Mouse (Mus musculus) frontal cortex, adult 2 months (tissue): ENCODE data around the gene Polm. TPM values are rescaled to one million over a fixed set of nuclear protein-coding genes. Genes with fewer than 3 reads are reported as not detected.
A peak's percentile ranks its signal among the peaks of the same experiment; 100 is the strongest.
"Not testable (repeated sequence)": the region's sequence is repeated elsewhere in the genome, so short reads cannot be mapped to it uniquely, and the experiment has no call there.

Source experiments
- DNase-seq, 2 experiments: peaks; one replicate each; pipeline ENCODE4 v3.0.0; 2022; ENCODE audit warnings: low spot score in 1 of 2; ENCODE audit errors: extremely low spot score in 1 of 2
- polyA plus RNA-seq: library from polyadenylated mRNA; depleted of rRNA; stranded (reverse); fragments of >200 nt; gene quantifications from 2 replicates; pipeline ENCODE4 v1.2.3, GENCODE M21; 2012

Gene Polm
- polyA plus RNA-seq, 1 experiment, result 15.9 TPM

- DNase-seq, result not testable (repeated sequence)
Measured at GRCm38 (mm10) chr11:5809487-5809886, 28.3 kb downstream of the Polm start.

GRCm38 (mm10) chr11:5807956-5808355 is 29.9 kb downstream of the Polm start:
- DNase-seq, result no peak

GRCm38 (mm10) chr11:5805711-5806110 is 32.1 kb downstream of the Polm start:
- no peak for DNase-seq

- no peak for DNase-seq
Measured at GRCm38 (mm10) chr11:5804174-5804573, 33.6 kb downstream of the Polm start.

DNA sequence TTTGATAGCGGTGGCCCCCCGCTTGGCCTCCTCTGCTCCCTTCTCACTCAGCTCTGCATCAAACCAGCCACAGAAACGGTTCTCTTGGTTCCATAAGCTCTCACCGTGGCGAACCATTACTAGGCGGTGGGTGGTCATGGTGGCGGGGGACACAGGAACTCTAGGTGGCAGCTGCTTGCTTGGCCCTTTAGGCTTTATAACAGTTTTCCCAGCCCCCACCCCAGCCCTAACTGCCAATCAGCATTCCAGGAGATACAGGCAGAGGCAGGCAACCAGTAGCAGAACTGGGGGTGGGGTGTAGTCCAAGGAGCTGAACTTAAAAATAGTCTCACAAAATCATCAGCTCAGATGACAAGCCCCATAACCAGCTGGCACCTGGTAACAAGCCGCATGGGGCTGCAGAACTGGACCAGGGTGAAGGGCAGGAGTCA is 34.2 kb downstream of the Polm start, which contains the start of gene Pgam2:
Gene Pgam2 (minus strand): TSS at position 183 of the 431 bp plus-strand sequence.
- peak in 1 of 2 experiments; percentile 44 for DNase-seq

DNA sequence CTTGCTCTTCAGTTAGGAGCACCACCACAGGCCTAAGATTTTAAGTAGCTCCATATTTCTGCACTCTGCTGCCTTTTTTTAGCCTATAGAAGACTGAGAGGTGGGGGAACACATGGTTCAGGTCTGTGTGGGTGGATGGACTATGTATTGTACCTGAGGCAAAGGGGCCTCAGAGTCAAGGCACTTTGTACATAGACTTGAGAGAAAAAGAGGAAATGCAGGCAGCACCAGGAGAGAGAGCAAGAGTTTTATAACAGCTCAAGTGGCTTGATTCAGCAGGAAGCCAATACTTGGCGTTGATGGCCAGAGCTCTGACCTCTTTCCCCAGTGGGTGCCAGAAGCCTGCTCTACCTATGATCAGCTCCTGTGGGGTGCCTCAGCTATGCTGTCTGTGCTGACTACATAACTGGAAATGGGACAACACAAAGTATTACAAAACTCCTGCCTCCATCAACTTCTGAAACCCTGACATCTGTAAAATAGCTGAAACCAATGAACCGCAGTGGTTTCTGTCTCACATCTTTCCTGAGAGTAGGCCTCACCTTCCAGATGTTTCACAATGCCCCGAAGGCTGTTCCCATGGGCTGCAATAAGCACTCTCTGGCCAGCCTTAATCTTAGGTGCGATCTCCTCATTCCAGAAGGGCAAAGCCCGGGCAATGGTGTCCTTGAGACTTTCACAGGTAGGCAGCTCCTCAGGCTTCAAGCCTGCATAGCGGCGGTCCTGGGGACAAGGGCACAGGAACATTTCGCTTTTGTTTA is 35.2 kb downstream of the Polm start:
- no peak for DNase-seq

GRCm38 (mm10) chr11:5802005-5802404 is 35.8 kb downstream of the Polm start:
- DNase-seq, result no peak

DNA sequence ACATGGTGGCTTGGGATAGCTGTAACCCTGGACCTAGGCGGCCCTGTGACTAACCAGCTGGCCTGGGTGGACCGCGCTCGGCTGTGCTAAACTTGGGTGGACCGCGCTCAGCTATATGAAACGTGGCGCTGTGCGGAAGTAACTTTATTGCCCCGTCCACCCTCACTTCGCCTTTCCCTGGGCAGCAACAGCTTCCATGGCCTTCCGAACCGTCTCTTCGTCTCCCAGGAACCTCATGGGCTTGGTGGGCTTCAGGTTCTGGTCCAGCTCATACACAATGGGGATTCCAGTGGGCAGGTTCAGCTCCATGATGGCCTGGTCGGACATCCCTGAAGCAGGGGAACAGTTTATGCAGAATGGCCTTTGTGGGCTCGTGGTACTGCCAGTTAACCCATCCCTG is 36.3 kb downstream of the Polm start:
- DNase-seq, result no peak

- no peak for DNase-seq
Measured at GRCm38 (mm10) chr11:5799621-5800490, 38.0 kb downstream of the Polm start.

- no peak for DNase-seq
Measured at GRCm38 (mm10) chr11:5797928-5798327, 39.9 kb downstream of the Polm start.

DNA sequence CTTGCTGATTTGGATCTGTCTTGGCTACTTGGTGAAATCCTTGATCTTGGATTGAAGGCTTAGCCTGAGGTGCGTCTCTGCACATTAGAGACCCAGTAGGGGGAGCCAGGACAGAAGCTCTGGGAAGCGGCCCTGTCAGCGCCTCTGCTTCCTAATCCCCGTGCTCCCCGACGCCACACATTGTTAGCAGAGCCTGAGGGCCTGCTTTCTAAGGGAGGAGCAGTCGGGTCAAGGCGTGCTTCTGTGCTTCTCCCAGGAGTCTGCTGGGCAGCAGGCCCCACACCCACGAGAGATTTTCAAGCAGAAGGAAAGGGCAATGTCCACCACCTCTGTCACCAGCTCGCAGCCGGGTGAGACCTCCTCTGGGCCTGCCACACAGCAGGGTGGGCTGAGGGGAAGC is 40.4 kb downstream of the Polm start:
- no peak for DNase-seq

DNA sequence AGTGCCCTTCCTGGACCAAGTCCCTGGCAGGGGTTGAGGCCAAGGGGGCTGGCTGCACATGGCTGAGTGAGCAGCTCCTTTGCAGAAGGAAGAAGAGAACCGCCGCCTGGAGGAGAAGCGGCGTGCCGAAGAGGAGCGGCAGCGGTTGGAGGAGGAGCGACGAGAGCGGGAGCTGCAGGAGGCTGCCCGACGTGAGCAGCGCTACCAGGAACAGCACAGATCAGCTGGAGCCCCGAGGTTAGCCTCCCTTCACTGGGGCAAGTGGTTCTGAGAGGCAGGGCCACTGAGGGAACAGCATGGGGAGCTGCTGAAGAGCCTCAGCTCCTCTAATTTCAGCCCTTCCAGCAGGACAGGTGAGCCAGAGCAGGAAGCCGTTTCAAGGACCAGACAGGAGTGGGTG is 40.9 kb downstream of the Polm start:
- no peak for DNase-seq

- peak; percentile 39 to 62 for DNase-seq
Measured at GRCm38 (mm10) chr11:5795706-5796105, 42.1 kb downstream of the Polm start.

- DNase-seq, result no peak
Measured at GRCm38 (mm10) chr11:5795290-5795689, 42.5 kb downstream of the Polm start.

DNA sequence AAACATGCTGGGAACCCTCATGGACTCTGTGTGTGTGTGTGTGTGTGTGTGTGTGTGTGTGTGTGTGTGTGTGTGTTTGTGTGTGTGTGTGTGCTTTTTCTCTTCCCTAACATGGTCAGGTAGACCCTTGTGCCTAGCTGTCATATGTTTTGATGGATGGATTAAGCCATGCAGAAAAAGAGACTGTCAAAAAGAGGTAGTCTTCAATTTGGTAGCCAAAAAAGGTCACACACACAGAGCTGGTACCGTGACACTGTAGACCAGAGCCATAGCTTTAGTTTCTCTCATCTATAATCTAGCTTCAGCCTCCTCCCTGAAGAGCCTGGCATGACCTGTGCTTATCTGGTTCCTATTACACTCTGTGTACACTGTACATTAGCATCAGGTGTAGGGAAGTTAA is 47.4 kb downstream of the Polm start:
- DNase-seq, result no peak

DNA sequence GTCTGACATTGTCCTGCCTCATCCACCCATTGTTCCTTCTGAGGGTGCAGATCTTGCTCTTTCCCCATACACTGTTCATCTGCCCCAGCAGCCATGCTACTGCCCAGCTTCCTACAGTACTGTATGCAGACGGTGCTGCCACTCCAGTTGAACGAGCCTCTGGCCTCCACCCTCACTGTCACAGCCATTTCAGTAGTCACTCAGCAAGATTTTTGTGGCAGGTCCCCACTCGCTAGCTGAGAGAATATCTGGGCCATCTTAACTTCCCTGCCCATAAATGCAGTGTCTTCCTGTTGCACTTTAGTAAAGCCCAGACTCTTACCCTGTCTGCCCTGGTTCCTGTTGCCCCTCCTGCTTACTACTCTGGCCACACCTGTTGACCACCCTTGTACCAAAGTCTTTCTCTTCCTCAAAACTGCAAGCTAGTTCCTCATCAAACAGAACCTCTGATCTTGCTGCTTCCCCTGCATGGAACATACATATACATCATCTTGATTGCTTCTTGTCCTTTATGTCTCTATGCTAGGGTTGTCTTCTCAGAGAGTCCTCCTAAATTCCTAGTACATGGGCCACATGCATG is 48.0 kb downstream of the Polm start:
- DNase-seq, result no peak

- DNase-seq, result no peak
Measured at GRCm38 (mm10) chr11:5789071-5789753, 48.6 kb downstream of the Polm start.

GRCm38 (mm10) chr11:5788056-5789014 is 49.5 kb downstream of the Polm start, which contains the start of gene Dbnl:
TSS of gene Dbnl (plus strand) at chr11:5788488.
- DNase-seq, result peak; percentile 89 to 96

DNA sequence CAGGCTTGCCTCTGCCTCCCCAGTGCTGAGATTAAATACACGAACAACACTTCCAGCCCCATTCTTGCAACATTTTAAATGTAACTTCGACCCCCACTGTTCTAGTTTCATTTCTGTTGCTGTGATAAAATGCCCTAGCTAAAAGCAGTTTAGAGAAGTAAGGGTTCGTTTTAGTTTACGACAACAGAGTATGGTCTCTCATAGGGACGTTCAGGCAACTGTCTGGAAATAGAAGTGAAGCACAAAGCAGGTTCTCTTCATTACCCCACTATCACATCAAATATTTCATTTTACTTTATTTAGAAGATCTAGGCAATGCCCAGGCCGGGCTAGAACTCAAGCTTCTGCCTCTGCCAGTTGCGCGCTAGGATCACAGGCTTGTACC is 50.2 kb downstream of the Polm start:
- DNase-seq, result no peak
